Mouse (Mus musculus) intestine, embryonic 16.5 days (tissue): ENCODE measurements around the gene Arl6ip4. TPM values are rescaled to one million over a fixed set of nuclear protein-coding genes. Genes with fewer than 3 reads are reported as not detected.

ENCODE experiments used
- ATAC-seq: fragments of 200-750 bp; cut with Nextera tagmentation; 2 replicates; pipeline ENCODE4 v1.8.0; 2017; ENCODE audit warnings: moderate TSS enrichment, moderate library complexity
- H3K27ac ChIP-seq: fragments of 300-500 bp; sonication (generic); 2 replicates; pipeline ENCODE4 v1.5.1; 2014; ENCODE audit warnings: mild to moderate bottlenecking, low read length
- H3K27me3 ChIP-seq: fragments of 300-500 bp; sonication (generic); replicated peaks from 2 replicates; pipeline ENCODE4 v1.6.1; 2014; ENCODE audit warnings: low read length, control low read depth, mixed read lengths; ENCODE audit not compliant: control insufficient read depth, insufficient read depth
- H3K36me3 ChIP-seq: fragments of 300-500 bp; sonication (generic); 2 replicates; pipeline ENCODE4 v1.6.1; 2014; ENCODE audit warnings: low read length, control low read depth; ENCODE audit not compliant: control insufficient read depth, insufficient read depth
- H3K4me1 ChIP-seq: fragments of 300-500 bp; sonication (generic); 2 replicates; pipeline ENCODE4 v1.6.1; 2014; ENCODE audit warnings: low read length, control low read depth, mixed read lengths; ENCODE audit not compliant: control insufficient read depth, insufficient read depth
- H3K4me2 ChIP-seq: fragments of 300-500 bp; sonication (generic); 2 replicates; pipeline ENCODE4 v1.6.1; 2014; ENCODE audit warnings: low read depth, low read length, control low read depth
- H3K4me3 ChIP-seq: fragments of 300-500 bp; sonication (generic); 2 replicates; pipeline ENCODE4 v1.5.1; 2014; ENCODE audit warnings: mild to moderate bottlenecking, low read length
- H3K9ac ChIP-seq: fragments of 300-500 bp; sonication (generic); 2 replicates; pipeline ENCODE4 v1.6.1; 2014; ENCODE audit warnings: low read depth, low read length
- H3K9me3 ChIP-seq: fragments of 300-500 bp; sonication (generic); 2 replicates; pipeline ENCODE4 v1.6.1; 2016; ENCODE audit warnings: low read length, control low read depth; ENCODE audit not compliant: control insufficient read depth
- WGBS: fragments of 180-500 bp; shearing (Covaris S2); extraction: QIAGEN DNeasy Blood & Tissue Kit; methylation state at CpG from one replicate; pipeline ENCODE4 v1.1.7; 2014; 5-methylcytosine and 5-hydroxymethylcytosine counted together
- polyA plus RNA-seq: library from polyadenylated mRNA; unstranded; fragments of >200 nt; fragmentation: Nextera tagmentation; extraction: Ambion mirVana; gene quantifications from 2 replicates; pipeline ENCODE4 v1.2.1, GENCODE M21; 2015

Gene Arl6ip4
- polyA plus RNA-seq, 1 experiment from 2014 or later = 84.8 TPM

DNA sequence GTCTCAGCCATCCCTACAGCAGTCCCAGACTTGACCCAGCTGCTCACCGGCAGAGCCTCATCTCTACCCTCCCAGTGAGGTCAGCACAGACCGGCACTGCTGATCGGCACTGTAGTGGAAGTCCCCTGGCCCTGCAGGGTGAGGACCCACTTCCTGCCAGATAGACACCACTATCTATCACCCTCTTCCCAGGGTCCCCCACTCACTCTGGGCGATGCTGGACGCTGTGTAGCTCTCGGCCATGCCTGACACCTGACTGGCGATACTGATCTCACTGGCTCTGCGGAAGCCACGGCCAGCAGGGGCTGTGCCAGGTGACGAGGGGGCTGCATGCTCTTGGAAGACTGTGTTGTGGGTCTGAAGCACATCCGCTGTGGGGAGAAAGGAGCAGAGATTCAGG is 9.2 kb downstream of the Arl6ip4 start:
- no peaks in the 10 kb centered on the region for H3K9me3 ChIP-seq
- H3K9ac ChIP-seq = no peak overlapping the region
- H3K36me3 ChIP-seq = peaks cover 7% of the 10 kb centered on the region; the same call in 1 of the 2 replicates
- no peak overlapping the region for H3K4me3 ChIP-seq
- H3K27me3 ChIP-seq = no peaks in the 10 kb centered on the region
- no peaks in the 10 kb centered on the region for H3K4me1 ChIP-seq
- 89% methylated on average over 11 of the region's 11 CpGs for WGBS
- H3K27ac ChIP-seq = no peak overlapping the region
- no peak for ATAC-seq
- H3K4me2 ChIP-seq = no peak overlapping the region

DNA sequence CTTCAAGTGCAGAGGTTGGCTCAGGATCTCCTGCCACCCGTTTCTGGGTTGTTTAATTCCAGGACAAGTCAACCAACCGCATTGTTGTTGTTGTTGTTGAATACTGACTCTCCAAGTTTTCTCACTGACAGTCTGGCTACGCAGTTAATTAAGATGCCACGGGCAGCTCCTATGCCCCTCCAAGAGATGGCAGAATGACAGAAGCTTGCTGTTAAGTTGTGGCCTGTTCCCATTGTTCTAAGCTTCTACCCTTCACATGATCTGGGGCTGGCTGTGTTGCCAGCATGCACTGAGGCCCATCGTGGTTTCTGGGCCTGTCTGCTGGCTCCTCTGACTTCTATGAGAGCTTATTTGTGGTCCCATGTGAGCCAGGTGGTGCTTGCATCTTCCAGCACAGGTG is 18.4 kb downstream of the Arl6ip4 start:
- Histone ChIP-seq H3K27me3 (no peaks in the 10 kb centered on the region), H3K9ac (no peak overlapping the region), H3K4me2 (no peak overlapping the region), H3K9me3 (no peaks in the 10 kb centered on the region), H3K4me3 (no peak overlapping the region), H3K36me3 (no peaks in the 10 kb centered on the region), H3K4me1 (no peaks in the 10 kb centered on the region), H3K27ac (no peak overlapping the region)
- no peak for ATAC-seq
- 84% methylated on average over 5 of the region's 5 CpGs for whole genome bisulfite sequencing

DNA sequence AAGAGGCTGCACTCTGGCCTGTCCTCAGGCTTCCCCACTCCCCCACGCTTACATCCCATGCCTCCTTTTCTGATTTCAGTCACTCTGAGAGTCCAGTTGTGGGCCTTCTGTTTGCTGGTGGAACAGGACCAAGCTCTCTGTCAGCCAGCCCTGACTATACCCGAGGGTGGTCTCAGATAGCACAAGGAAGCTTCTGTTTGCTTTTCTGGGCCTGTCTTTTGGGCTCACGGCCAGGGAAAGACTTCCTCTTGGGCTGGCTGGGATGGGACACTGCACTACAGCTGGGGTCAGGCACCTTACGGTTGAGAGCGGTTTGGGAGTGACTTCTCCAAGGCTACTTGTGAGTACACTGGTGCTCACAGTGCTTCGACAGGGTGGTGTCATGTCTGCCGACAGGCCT is 22.2 kb downstream of the Arl6ip4 start:
- no peaks in the 10 kb centered on the region for H3K4me1 ChIP-seq
- 63% methylated on average over 7 of the region's 7 CpGs for WGBS
- no peaks in the 10 kb centered on the region for H3K27me3 ChIP-seq
- no peak overlapping the region for H3K4me3 ChIP-seq
- H3K36me3 ChIP-seq = peaks cover 6% of the 10 kb centered on the region; the same call in 1 of the 2 replicates
- ATAC-seq = no peak
- H3K4me2 ChIP-seq = no peak overlapping the region
- H3K9ac ChIP-seq = no peak overlapping the region
- no peak overlapping the region for H3K27ac ChIP-seq
- no peaks in the 10 kb centered on the region for H3K9me3 ChIP-seq

DNA sequence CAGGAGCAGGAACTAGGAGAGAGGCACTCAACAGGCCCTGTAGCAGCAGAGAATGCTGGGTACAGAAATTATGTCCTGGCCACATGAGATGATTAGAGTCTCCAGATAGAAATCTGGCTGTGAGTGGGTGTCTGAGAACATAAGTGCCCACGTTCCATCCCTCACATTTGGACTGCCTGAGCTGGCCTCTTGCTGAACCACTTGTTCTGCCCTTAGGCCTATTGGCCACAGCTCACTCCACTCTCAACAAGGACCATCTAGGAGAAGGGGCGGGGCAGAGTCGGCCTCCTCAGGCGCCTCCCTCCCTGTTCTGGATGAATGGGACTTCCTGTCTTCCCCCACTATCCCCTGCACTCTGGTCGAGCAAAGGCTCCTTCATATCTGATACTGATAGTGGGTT is 33.1 kb downstream of the Arl6ip4 start:
- H3K27ac ChIP-seq = no peak overlapping the region
- 54% methylated on average over 5 of the region's 5 CpGs for WGBS

DNA sequence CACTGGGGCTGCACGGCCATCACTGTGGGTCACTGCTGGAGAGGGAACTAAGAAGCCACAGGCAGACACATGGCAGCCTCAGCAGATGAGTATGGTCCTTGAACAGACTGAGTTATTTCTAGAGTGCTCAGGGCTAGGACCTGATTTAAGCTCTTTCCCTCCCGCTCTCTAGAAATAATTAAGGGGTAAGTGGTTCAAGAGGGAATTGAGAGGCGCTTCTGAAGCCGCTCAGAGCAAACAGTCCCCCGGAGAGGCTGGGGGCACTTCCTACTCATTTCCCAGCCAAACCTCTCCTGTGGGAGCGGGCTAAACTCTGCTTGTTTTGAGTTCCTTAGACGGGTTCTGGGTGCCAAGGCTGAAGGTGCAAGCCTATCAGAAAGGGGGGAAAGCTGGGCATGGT is 35.0 kb downstream of the Arl6ip4 start:
- H3K9ac ChIP-seq = no peak overlapping the region
- ATAC-seq = no peak
- no peaks in the 10 kb centered on the region for H3K27me3 ChIP-seq
- H3K4me3 ChIP-seq = no peak overlapping the region
- no peak overlapping the region for H3K27ac ChIP-seq
- H3K9me3 ChIP-seq = no peaks in the 10 kb centered on the region
- no peak overlapping the region for H3K4me2 ChIP-seq
- WGBS = 83% methylated on average over 7 of the region's 7 CpGs
- no peaks in the 10 kb centered on the region for H3K36me3 ChIP-seq
- H3K4me1 ChIP-seq = no peaks in the 10 kb centered on the region

More for the DNA sequence above, 33.1 kb downstream of the Arl6ip4 start:
- no peak for ATAC-seq
- H3K9me3 ChIP-seq = no peaks in the 10 kb centered on the region
- H3K4me3 ChIP-seq = no peak overlapping the region
- no peak overlapping the region for H3K4me2 ChIP-seq
- no peaks in the 10 kb centered on the region for H3K27me3 ChIP-seq
- no peaks in the 10 kb centered on the region for H3K4me1 ChIP-seq
- H3K9ac ChIP-seq = no peak overlapping the region
- H3K36me3 ChIP-seq = no peaks in the 10 kb centered on the region

DNA sequence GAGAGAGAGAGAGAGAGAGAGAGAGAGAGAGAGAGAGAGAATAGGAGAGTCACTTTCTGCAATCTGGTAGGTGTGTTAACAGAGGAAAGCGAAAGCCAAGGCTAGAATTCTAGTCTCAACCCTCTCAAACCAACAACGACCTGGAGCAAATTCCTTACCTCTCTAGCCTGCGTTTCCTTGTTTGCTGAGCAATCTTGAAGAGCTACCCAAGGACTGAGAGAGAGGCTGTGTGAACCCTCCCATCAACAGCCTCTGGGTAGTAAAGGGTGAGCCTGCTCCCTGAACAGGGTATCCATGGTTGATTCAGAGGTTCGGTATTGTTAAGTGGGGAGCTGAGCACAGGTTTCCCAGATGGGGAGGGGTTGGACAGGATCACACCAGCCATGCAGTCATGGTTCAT is 36.8 kb downstream of the Arl6ip4 start:
- Histone ChIP-seq H3K9me3 (no peaks in the 10 kb centered on the region), H3K27me3 (no peaks in the 10 kb centered on the region), H3K36me3 (no peaks in the 10 kb centered on the region), H3K27ac (no peak overlapping the region), H3K9ac (no peak overlapping the region), H3K4me3 (no peak overlapping the region), H3K4me1 (no peaks in the 10 kb centered on the region), H3K4me2 (no peak overlapping the region)
- ATAC-seq = no peak
- WGBS = 72% methylated on average over 4 of the region's 4 CpGs

DNA sequence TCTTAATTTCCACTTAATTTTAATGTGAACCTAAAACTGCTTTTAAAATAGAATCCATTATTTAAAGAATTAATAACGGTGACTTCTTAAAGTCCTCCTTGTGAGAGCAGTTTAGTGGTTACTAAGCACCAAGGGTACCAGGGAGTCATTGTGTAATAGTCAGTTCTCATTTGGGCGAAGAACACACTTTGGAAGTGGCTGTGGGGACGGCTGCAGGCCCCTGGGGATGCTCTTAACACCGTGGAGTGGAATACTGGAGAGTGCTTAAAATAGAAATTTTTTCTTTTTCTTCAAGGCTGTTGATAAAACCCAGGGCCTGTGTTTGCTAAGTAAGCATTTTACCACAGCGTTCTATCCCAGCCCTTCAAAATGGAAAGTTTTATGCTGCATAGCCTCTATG is 40.1 kb downstream of the Arl6ip4 start:
- no peak for ATAC-seq
- Histone ChIP-seq H3K9me3 (no peaks in the 10 kb centered on the region), H3K4me3 (no peak overlapping the region), H3K36me3 (no peaks in the 10 kb centered on the region), H3K27ac (no peak overlapping the region), H3K27me3 (no peaks in the 10 kb centered on the region), H3K9ac (no peak overlapping the region), H3K4me2 (no peak overlapping the region), H3K4me1 (peaks cover 8% of the 10 kb centered on the region)
- WGBS = 64% methylated on average over 5 of the region's 5 CpGs

DNA sequence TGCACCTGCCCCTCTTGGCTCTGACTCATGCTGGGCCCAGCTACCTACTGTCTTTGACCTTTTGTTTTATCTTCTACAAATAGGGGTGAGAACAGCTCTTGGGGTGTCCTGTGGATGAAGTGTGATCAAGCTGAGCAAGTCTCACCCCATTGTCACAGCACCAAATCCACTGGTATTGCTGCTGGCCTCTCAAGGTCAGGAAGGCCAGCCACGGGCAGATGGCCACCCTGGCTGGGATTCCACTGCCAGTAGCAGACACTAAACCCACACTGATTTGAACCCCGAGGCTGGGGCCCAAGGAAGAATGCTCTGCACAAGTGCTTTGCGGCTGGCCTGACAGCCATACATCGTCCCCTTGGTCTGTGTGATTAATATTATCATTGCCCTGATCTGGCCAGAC is 42.4 kb downstream of the Arl6ip4 start:
- Histone ChIP-seq H3K4me2 (no peak overlapping the region), H3K4me1 (peaks cover 12% of the 10 kb centered on the region), H3K4me3 (no peak overlapping the region), H3K36me3 (no peaks in the 10 kb centered on the region), H3K9ac (no peak overlapping the region), H3K27me3 (no peaks in the 10 kb centered on the region), H3K9me3 (no peaks in the 10 kb centered on the region), H3K27ac (no peak overlapping the region)
- no peak for ATAC-seq
- whole genome bisulfite sequencing = 62% methylated on average over 4 of the region's 4 CpGs

DNA sequence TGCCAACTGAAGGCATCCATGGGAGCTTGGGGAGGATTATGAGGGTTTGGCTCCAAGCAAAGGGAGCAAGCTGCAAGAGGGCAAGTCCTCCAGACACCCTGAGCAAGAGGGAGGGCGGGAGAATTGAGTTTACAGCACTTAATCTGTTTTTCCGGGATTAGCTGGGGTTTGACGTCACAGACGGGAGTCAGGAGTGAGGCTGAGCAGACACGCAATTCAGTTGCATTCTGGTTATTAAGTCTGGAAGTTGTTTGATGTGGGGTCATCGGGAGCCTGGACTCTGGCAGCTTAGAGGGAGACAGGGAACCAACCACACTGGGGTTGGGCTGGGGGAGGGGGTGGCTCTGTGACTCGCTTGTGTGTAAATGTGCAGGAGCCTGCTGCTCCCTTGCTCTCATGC is 43.6 kb downstream of the Arl6ip4 start:
- no peak for ATAC-seq
- Histone ChIP-seq H3K27me3 (no peaks in the 10 kb centered on the region), H3K4me3 (no peak overlapping the region), H3K27ac (0 out of 2 replicates have a peak overlapping the region, but pooled peaks have one; percentile 11), H3K9me3 (no peaks in the 10 kb centered on the region), H3K4me1 (peaks cover 16% of the 10 kb centered on the region), H3K9ac (no peak overlapping the region), H3K4me2 (no peak overlapping the region), H3K36me3 (no peaks in the 10 kb centered on the region)
- WGBS = 23% methylated on average over 7 of the region's 7 CpGs

DNA sequence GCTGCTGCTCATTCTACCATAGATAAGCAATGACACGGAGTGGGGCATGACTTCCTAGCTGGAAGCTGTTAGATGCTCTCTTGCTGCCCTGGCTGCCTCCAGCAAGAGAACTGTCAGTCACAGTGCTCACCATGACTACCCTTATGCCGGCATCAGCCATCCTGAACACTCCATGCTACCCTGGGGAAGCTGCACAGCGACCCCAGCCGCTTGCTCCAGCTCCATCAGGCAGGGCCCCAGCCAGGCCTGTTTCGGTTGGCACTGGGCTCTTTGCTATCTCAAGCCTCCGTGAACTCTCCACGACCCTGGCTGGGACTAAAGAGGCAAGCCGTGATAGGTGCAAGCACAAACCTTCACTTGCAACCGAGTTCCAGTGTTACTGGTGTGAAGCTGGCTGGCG is 45.9 kb downstream of the Arl6ip4 start:
- no peaks in the 10 kb centered on the region for H3K27me3 ChIP-seq
- H3K4me2 ChIP-seq = no peak overlapping the region
- no peak overlapping the region for H3K27ac ChIP-seq
- ATAC-seq = no peak
- no peaks in the 10 kb centered on the region for H3K9me3 ChIP-seq
- WGBS = 41% methylated on average over 10 of the region's 10 CpGs
- H3K36me3 ChIP-seq = no peaks in the 10 kb centered on the region
- no peak overlapping the region for H3K4me3 ChIP-seq
- H3K9ac ChIP-seq = no peak overlapping the region
- peaks cover 34% of the 10 kb centered on the region for H3K4me1 ChIP-seq
